Mouse (Mus musculus) liver, embryonic 16.5 days (tissue): ENCODE results near the gene Pdik1l. TPM values are rescaled to one million over a fixed set of nuclear protein-coding genes. Genes with fewer than 3 reads are reported as not detected.
"Not testable (repeated sequence)": the region's sequence is repeated elsewhere in the genome, so short reads cannot be mapped to it uniquely, and the experiment has no call there.

Experiments
- ATAC-seq: fragments of 200-750 bp; cut with Nextera tagmentation; 2 replicates; pipeline ENCODE4 v1.8.0; 2017; ENCODE audit warnings: low read depth, mild to moderate bottlenecking, moderate number of reproducible peaks, moderate library complexity
- H3K27ac ChIP-seq: fragments of 300-500 bp; sonication (generic); 2 replicates; pipeline ENCODE4 v1.5.1; 2014; ENCODE audit warnings: mild to moderate bottlenecking, low read length
- H3K27me3 ChIP-seq: fragments of 300-500 bp; sonication (generic); 2 replicates; pipeline ENCODE4 v1.6.1; 2014; ENCODE audit warnings: low read depth, low read length, mixed read lengths; ENCODE audit not compliant: control insufficient read depth, insufficient read depth
- H3K36me3 ChIP-seq: fragments of 300-500 bp; sonication (generic); 2 replicates; pipeline ENCODE4 v1.6.1; 2014; ENCODE audit warnings: mild to moderate bottlenecking; ENCODE audit not compliant: control insufficient read depth, insufficient read depth
- H3K4me1 ChIP-seq: fragments of 300-500 bp; sonication (generic); 2 replicates; pipeline ENCODE4 v1.6.1; 2014; ENCODE audit warnings: low read depth, low read length, mixed read lengths; ENCODE audit not compliant: control insufficient read depth
- H3K4me2 ChIP-seq: fragments of 300-500 bp; sonication (generic); 2 replicates; pipeline ENCODE4 v1.6.1; 2014; ENCODE audit warnings: low read depth, low read length, mixed read lengths
- H3K4me3 ChIP-seq: fragments of 300-500 bp; sonication (generic); 2 replicates; pipeline ENCODE4 v1.5.1; 2014; ENCODE audit warnings: low read depth, mild to moderate bottlenecking, low read length
- H3K9ac ChIP-seq: fragments of 300-500 bp; sonication (generic); 2 replicates; pipeline ENCODE4 v1.6.1; 2014; ENCODE audit warnings: low read depth, low read length
- H3K9me3 ChIP-seq: fragments of 300-500 bp; sonication (generic); replicated peaks from 2 replicates; pipeline ENCODE4 v1.6.1; 2016; ENCODE audit warnings: low read length; ENCODE audit not compliant: control insufficient read depth
- WGBS: fragments of 180-500 bp; shearing (Covaris S2); extraction: QIAGEN DNeasy Blood & Tissue Kit; methylation state at CpG from one replicate; pipeline ENCODE4 v1.1.7; 2014; ENCODE audit not compliant: insufficient replicate concordance; 5-methylcytosine and 5-hydroxymethylcytosine counted together
- polyA plus RNA-seq: library from polyadenylated mRNA; unstranded; fragments of >200 nt; fragmentation: Nextera tagmentation; extraction: Ambion mirVana; gene quantifications from 2 replicates; pipeline ENCODE4 v1.2.1, GENCODE M21; 2015

The Pdik1l gene
- polyA plus RNA-seq, 1 experiment from 2014 or later = 10.4 TPM

GRCm38 (mm10) chr4:134273417-134274345 lies 14.0 kb downstream of the Pdik1l start:
- no peaks in the 10 kb centered on the region for H3K27me3 ChIP-seq
- peak overlapping the region; percentile 54 for H3K9ac ChIP-seq
- H3K36me3 ChIP-seq = peaks cover 20% of the 10 kb centered on the region
- H3K9me3 ChIP-seq = no peaks in the 10 kb centered on the region
- peak overlapping the region; percentile 44 for H3K4me3 ChIP-seq
- peaks cover 20% of the 10 kb centered on the region for H3K4me1 ChIP-seq
- peak overlapping the region; percentile 70 for H3K4me2 ChIP-seq
- peak; percentile 93 for ATAC-seq
- WGBS = 1% methylated on average over 14 of the region's 14 CpGs
- H3K27ac ChIP-seq = peak overlapping the region; percentile 90

- H3K4me2 ChIP-seq = peak overlapping the region; percentile 70
- peaks cover 14% of the 10 kb centered on the region for H3K36me3 ChIP-seq
- H3K27me3 ChIP-seq = no peaks in the 10 kb centered on the region
- peak overlapping the region; percentile 90 for H3K27ac ChIP-seq
- H3K4me3 ChIP-seq = peak overlapping the region; percentile 44
- ATAC-seq = peak; percentile 51
- no peaks in the 10 kb centered on the region for H3K9me3 ChIP-seq
- peak overlapping the region; percentile 54 for H3K9ac ChIP-seq
- 13% methylated on average over 13 of the region's 13 CpGs for WGBS
- peaks cover 20% of the 10 kb centered on the region for H3K4me1 ChIP-seq
Observed at GRCm38 (mm10) chr4:134272731-134273416, 14.8 kb downstream of the Pdik1l start.

GRCm38 (mm10) chr4:134271979-134272378 lies 15.7 kb downstream of the Pdik1l start:
- 63% methylated on average over 7 of the region's 7 CpGs for WGBS
- no peaks in the 10 kb centered on the region for H3K27me3 ChIP-seq
- no peak for ATAC-seq
- H3K9ac ChIP-seq = no peak overlapping the region
- no peak overlapping the region for H3K4me3 ChIP-seq
- no peak overlapping the region for H3K27ac ChIP-seq
- peaks cover 20% of the 10 kb centered on the region for H3K4me1 ChIP-seq
- H3K9me3 ChIP-seq = no peaks in the 10 kb centered on the region
- H3K36me3 ChIP-seq = peaks cover 8% of the 10 kb centered on the region
- no peak overlapping the region for H3K4me2 ChIP-seq

GRCm38 (mm10) chr4:134269622-134270021 lies 18.1 kb downstream of the Pdik1l start:
- not testable (repeated sequence) for H3K4me2 ChIP-seq

GRCm38 (mm10) chr4:134268102-134268655 lies 19.5 kb downstream of the Pdik1l start:
- H3K9ac ChIP-seq = no peak overlapping the region
- no peaks in the 10 kb centered on the region for H3K27me3 ChIP-seq
- no peaks in the 10 kb centered on the region; the same call in 1 of the 2 replicates for H3K9me3 ChIP-seq
- 66% methylated on average over 19 of the region's 19 CpGs for WGBS
- H3K36me3 ChIP-seq = no peaks in the 10 kb centered on the region
- no peak overlapping the region for H3K4me3 ChIP-seq
- no peak overlapping the region for H3K4me2 ChIP-seq
- ATAC-seq = no peak
- H3K4me1 ChIP-seq = peaks cover 10% of the 10 kb centered on the region
- H3K27ac ChIP-seq = no peak overlapping the region

More at GRCm38 (mm10) chr4:134269622-134270021, 18.1 kb downstream of the Pdik1l start:
- not testable (repeated sequence) for H3K4me3 ChIP-seq, H3K27ac ChIP-seq, ATAC-seq, H3K9me3 ChIP-seq, H3K27me3 ChIP-seq, H3K36me3 ChIP-seq, H3K9ac ChIP-seq
- H3K4me1 ChIP-seq = peaks cover 20% of the 10 kb centered on the region

GRCm38 (mm10) chr4:134265860-134266585 lies 21.7 kb downstream of the Pdik1l start:
- no peak for ATAC-seq
- Histone ChIP-seq H3K27ac (no peak overlapping the region), H3K9me3 (no peaks in the 10 kb centered on the region; the same call in 1 of the 2 replicates), H3K4me2 (no peak overlapping the region), H3K9ac (no peak overlapping the region), H3K27me3 (no peaks in the 10 kb centered on the region), H3K36me3 (no peaks in the 10 kb centered on the region), H3K4me3 (no peak overlapping the region), H3K4me1 (no peaks in the 10 kb centered on the region)
- 51% methylated on average over 9 of the region's 9 CpGs for WGBS

GRCm38 (mm10) chr4:134263191-134263590 lies 24.5 kb downstream of the Pdik1l start:
- Histone ChIP-seq H3K36me3 (no peaks in the 10 kb centered on the region), H3K27ac (no peak overlapping the region), H3K9me3 (no peaks in the 10 kb centered on the region; the same call in 1 of the 2 replicates), H3K27me3 (no peaks in the 10 kb centered on the region), H3K9ac (no peak overlapping the region), H3K4me2 (no peak overlapping the region), H3K4me3 (no peak overlapping the region), H3K4me1 (no peaks in the 10 kb centered on the region)
- no peak for ATAC-seq
- WGBS = 39% methylated on average over 6 of the region's 6 CpGs

- Histone ChIP-seq H3K4me3 (no peak overlapping the region), H3K4me1 (peaks cover 9% of the 10 kb centered on the region; the same call in 1 of the 2 replicates), H3K27me3 (peaks cover 19% of the 10 kb centered on the region), H3K9me3 (no peaks in the 10 kb centered on the region), H3K27ac (no peak overlapping the region), H3K36me3 (no peaks in the 10 kb centered on the region), H3K9ac (no peak overlapping the region), H3K4me2 (no peak overlapping the region)
- WGBS = 20% methylated on average over 11 of the region's 11 CpGs
- ATAC-seq = no peak
Observed at GRCm38 (mm10) chr4:134258354-134258753, 29.3 kb downstream of the Pdik1l start.
